Mouse (Mus musculus) left cerebral cortex, postnatal 4 days (tissue): ENCODE results near the gene Gbx1. TPM values are rescaled to one million over a fixed set of nuclear protein-coding genes. Genes with fewer than 3 reads are reported as not detected.
"Not testable (repeated sequence)": the region's sequence is repeated elsewhere in the genome, so short reads cannot be mapped to it uniquely, and the experiment has no call there.

Source experiments
- DNase-seq: peaks from one replicate; pipeline ENCODE4 v3.0.0-alpha.2; 2022
- intact Hi-C: fragments of 180-260 bp; cut with DNase I; formaldehyde crosslinking; loops from one replicate; pipeline ENCODE4 v1.15.1; 2025
- total RNA-seq, 2 experiments: library from RNA; stranded (reverse); gene quantifications; 2 replicates each; pipeline ENCODE4 v1.2.3; 2021

Gene Gbx1
- total RNA-seq = 1 to 10 TPM in 1 of 2 experiments, not detected in 1; 1.2 TPM

- intact Hi-C loops = no loop called here
Measured at GRCm38 (mm10) chr5:24526889-24527230, at the start of gene Gbx1. Gene Gbx1, minus strand, starts transcription at chr5:24527202.

GRCm38 (mm10) chr5:24576801-24577182 lies 49.8 kb upstream of the Gbx1 start:
- intact Hi-C loops = no loop called here
- no peak for DNase-seq

More at GRCm38 (mm10) chr5:24526889-24527230, at the start of gene Gbx1:
- no peak for DNase-seq

GRCm38 (mm10) chr5:24575948-24576347 lies 48.9 kb upstream of the Gbx1 start:
- intact Hi-C loops = no loop called here
- no peak for DNase-seq

GRCm38 (mm10) chr5:24556709-24557108 lies 29.7 kb upstream of the Gbx1 start, which contains the start of gene 4931409K22Rik:
Gene 4931409K22Rik, minus strand, starts transcription at chr5:24556809.
- intact Hi-C loops = no loop called here
- DNase-seq = no peak

GRCm38 (mm10) chr5:24555335-24555734 lies 28.3 kb upstream of the Gbx1 start:
- intact Hi-C loops, DNase-seq: not testable (repeated sequence)

- intact Hi-C loops = no loop called here
- no peak for DNase-seq
Measured at GRCm38 (mm10) chr5:24553621-24554244, 26.7 kb upstream of the Gbx1 start.

GRCm38 (mm10) chr5:24551317-24551688 lies 24.3 kb upstream of the Gbx1 start:
- DNase-seq = no peak
- intact Hi-C loops = no loop called here

GRCm38 (mm10) chr5:24550598-24551316 lies 23.8 kb upstream of the Gbx1 start:
- intact Hi-C loops = no loop called here
- peak; percentile 67 for DNase-seq

- DNase-seq = no peak
- intact Hi-C loops = no loop called here
Measured at GRCm38 (mm10) chr5:24542643-24543042, 15.6 kb upstream of the Gbx1 start.

GRCm38 (mm10) chr5:24541144-24541569 lies 14.2 kb upstream of the Gbx1 start:
- no peak for DNase-seq

GRCm38 (mm10) chr5:24540387-24541143 lies 13.6 kb upstream of the Gbx1 start, which contains the start of gene Asb10:
Gene Asb10, minus strand, starts transcription at chr5:24540978.
- DNase-seq = peak; percentile 33
- intact Hi-C loops = no loop called here

More at GRCm38 (mm10) chr5:24541144-24541569, 14.2 kb upstream of the Gbx1 start:
- intact Hi-C loops = no loop called here

- intact Hi-C loops = no loop called here
Measured at GRCm38 (mm10) chr5:24539571-24540296, 12.7 kb upstream of the Gbx1 start.

GRCm38 (mm10) chr5:24537618-24538017 lies 10.6 kb upstream of the Gbx1 start:
- DNase-seq = peak; percentile 43
- intact Hi-C loops = no loop called here

More at GRCm38 (mm10) chr5:24539571-24540296, 12.7 kb upstream of the Gbx1 start:
- DNase-seq = no peak

- intact Hi-C loops = no loop called here
- no peak for DNase-seq
Measured at GRCm38 (mm10) chr5:24536511-24536910, 9.5 kb upstream of the Gbx1 start.

GRCm38 (mm10) chr5:24535731-24536130 lies 8.7 kb upstream of the Gbx1 start:
- intact Hi-C loops = no loop called here

GRCm38 (mm10) chr5:24534292-24534691 lies 7.3 kb upstream of the Gbx1 start:
- intact Hi-C loops = no loop called here
- DNase-seq = no peak

More at GRCm38 (mm10) chr5:24535731-24536130, 8.7 kb upstream of the Gbx1 start:
- no peak for DNase-seq

GRCm38 (mm10) chr5:24533391-24533790 lies 6.4 kb upstream of the Gbx1 start:
- intact Hi-C loops = no loop called here
- no peak for DNase-seq

- intact Hi-C loops = no loop called here
- DNase-seq = peak; percentile 94
Measured at GRCm38 (mm10) chr5:24530042-24530689, 3.2 kb upstream of the Gbx1 start.

GRCm38 (mm10) chr5:24527780-24528179 lies 778 bp upstream of the Gbx1 start:
- intact Hi-C loops = no loop called here
- DNase-seq = no peak

- intact Hi-C loops = no loop called here
- DNase-seq = no peak
Measured at GRCm38 (mm10) chr5:24526190-24526888, 663 bp downstream of the Gbx1 start.
